Mouse (Mus musculus): ENCODE results near the gene Selenoh.

GRCm38 (mm10) chr2:84670569-84670933 lies at the start of gene Selenoh:
- TF ChIP-seq CTCF (IDR thresholded peaks at IDR 0.05; ENCODE audit: insufficient read depth, low read length) (no peak), POLR2A (IDR thresholded peaks at IDR 0.05; ENCODE audit: borderline replicate concordance, extremely low read depth, low read depth, low read length) (peak; percentile 63; the same call in 1 of the 2 replicates)
